Mouse (Mus musculus) intestine, embryonic 16.5 days (tissue): ENCODE measurements around the gene 9130213A22Rik. TPM values are rescaled to one million over a fixed set of nuclear protein-coding genes. Genes with fewer than 3 reads are reported as not detected.

Source experiments
- ATAC-seq: fragments of 200-750 bp; cut with Nextera tagmentation; 2 replicates; pipeline ENCODE4 v1.8.0; 2017; ENCODE audit warnings: moderate TSS enrichment, moderate library complexity
- H3K27ac ChIP-seq: fragments of 300-500 bp; sonication (generic); 2 replicates; pipeline ENCODE4 v1.5.1; 2014; ENCODE audit warnings: mild to moderate bottlenecking, low read length
- H3K27me3 ChIP-seq: fragments of 300-500 bp; sonication (generic); replicated peaks from 2 replicates; pipeline ENCODE4 v1.6.1; 2014; ENCODE audit warnings: low read length, control low read depth, mixed read lengths; ENCODE audit not compliant: control insufficient read depth, insufficient read depth
- H3K36me3 ChIP-seq: fragments of 300-500 bp; sonication (generic); 2 replicates; pipeline ENCODE4 v1.6.1; 2014; ENCODE audit warnings: low read length, control low read depth; ENCODE audit not compliant: control insufficient read depth, insufficient read depth
- H3K4me1 ChIP-seq: fragments of 300-500 bp; sonication (generic); 2 replicates; pipeline ENCODE4 v1.6.1; 2014; ENCODE audit warnings: low read length, control low read depth, mixed read lengths; ENCODE audit not compliant: control insufficient read depth, insufficient read depth
- H3K4me2 ChIP-seq: fragments of 300-500 bp; sonication (generic); 2 replicates; pipeline ENCODE4 v1.6.1; 2014; ENCODE audit warnings: low read depth, low read length, control low read depth
- H3K4me3 ChIP-seq: fragments of 300-500 bp; sonication (generic); 2 replicates; pipeline ENCODE4 v1.5.1; 2014; ENCODE audit warnings: mild to moderate bottlenecking, low read length
- H3K9ac ChIP-seq: fragments of 300-500 bp; sonication (generic); 2 replicates; pipeline ENCODE4 v1.6.1; 2014; ENCODE audit warnings: low read depth, low read length
- H3K9me3 ChIP-seq: fragments of 300-500 bp; sonication (generic); 2 replicates; pipeline ENCODE4 v1.6.1; 2016; ENCODE audit warnings: low read length, control low read depth; ENCODE audit not compliant: control insufficient read depth
- WGBS: fragments of 180-500 bp; shearing (Covaris S2); extraction: QIAGEN DNeasy Blood & Tissue Kit; methylation state at CpG from one replicate; pipeline ENCODE4 v1.1.7; 2014; 5-methylcytosine and 5-hydroxymethylcytosine counted together
- polyA plus RNA-seq: library from polyadenylated mRNA; unstranded; fragments of >200 nt; fragmentation: Nextera tagmentation; extraction: Ambion mirVana; gene quantifications from 2 replicates; pipeline ENCODE4 v1.2.1, GENCODE M21; 2015

9130213A22Rik gene
- polyA plus RNA-seq, 1 experiment from 2014 or later: 0.29 TPM

DNA sequence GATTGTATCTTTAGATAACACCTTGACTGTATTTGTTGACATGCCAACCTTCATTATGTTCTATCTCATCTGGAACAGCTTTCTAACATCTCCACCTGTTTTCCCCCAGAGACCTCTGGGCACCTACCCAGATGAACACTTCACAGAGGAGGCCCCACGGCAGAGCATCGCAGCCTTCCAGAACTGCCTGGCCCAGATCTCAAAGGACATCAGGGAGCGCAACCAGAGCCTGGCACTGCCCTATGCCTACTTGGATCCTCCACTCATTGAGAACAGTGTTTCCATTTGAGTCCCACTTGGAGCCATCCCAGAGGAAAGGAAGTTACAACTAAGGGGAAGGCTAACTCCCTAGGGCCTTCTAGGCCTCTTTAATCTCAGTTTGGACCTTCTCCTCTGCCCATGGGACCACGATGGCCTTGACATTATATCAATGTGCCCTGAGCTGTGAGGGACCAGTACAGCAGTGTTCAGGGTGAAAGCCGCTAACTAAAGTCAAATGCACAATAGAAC lies 26.1 kb upstream of the 9130213A22Rik start:
- Histone ChIP-seq H3K27ac (no peak overlapping the region), H3K9ac (no peak overlapping the region), H3K36me3 (no peaks in the 10 kb centered on the region), H3K4me2 (no peak overlapping the region), H3K27me3 (0 out of 2 replicates have a peak, but pooled peaks cover 2% of the 10 kb centered on the region), H3K4me3 (no peak overlapping the region), H3K4me1 (no peaks in the 10 kb centered on the region), H3K9me3 (no peaks in the 10 kb centered on the region)
- 89% methylated on average over 5 of the region's 5 CpGs for WGBS
- no peak for ATAC-seq

DNA sequence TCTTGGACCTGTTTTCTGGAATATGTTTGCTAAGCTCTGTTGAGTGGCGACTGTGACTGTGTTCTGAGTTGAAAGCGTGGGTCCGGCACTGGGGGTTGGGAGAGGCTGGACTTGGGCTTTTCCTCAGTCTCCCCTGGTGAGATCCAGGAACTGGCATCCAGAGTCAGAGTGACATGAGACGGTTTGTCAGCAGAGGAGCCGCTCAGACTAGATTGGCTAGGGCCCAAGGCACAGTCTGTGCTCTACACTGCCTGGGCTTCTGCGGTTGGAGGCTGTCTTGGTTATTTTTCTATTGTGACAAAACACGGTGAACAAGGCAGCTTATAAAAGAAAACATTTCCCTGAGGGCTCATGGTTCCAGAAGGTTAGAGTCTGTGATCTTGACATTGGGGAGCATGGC lies 25.2 kb upstream of the 9130213A22Rik start:
- no peaks in the 10 kb centered on the region for H3K36me3 ChIP-seq
- ATAC-seq: no peak

DNA sequence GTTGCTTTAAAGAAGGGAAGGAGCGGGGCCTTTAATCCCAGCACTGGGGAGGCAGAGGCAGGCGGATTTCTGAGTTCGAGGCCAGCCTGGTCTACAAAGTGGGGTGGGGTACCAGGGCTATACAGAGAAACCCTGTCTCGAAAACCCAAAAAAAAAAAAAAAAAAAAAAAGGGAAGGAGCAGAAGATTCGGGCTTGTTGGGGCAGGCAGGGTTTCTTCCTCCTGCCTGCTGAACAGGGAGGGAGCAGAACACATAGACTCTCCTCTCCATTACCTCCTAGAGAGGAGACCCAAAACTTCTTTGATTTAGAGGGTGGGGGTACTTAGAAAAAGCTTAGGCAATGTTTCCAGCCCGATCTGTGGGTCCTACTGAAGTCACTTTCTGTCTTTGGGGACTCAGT lies 13.0 kb upstream of the 9130213A22Rik start:
- H3K9me3 ChIP-seq: no peaks in the 10 kb centered on the region
- no peak overlapping the region for H3K27ac ChIP-seq
- H3K4me2 ChIP-seq: no peak overlapping the region
- peaks cover 10% of the 10 kb centered on the region; the same call in 1 of the 2 replicates for H3K4me1 ChIP-seq
- 90% methylated on average over 6 of the region's 6 CpGs for WGBS
- ATAC-seq: no peak
- no peak overlapping the region for H3K4me3 ChIP-seq
- no peaks in the 10 kb centered on the region for H3K27me3 ChIP-seq
- H3K36me3 ChIP-seq: no peaks in the 10 kb centered on the region
- H3K9ac ChIP-seq: no peak overlapping the region

More for the DNA sequence above, 25.2 kb upstream of the 9130213A22Rik start:
- Histone ChIP-seq H3K4me3 (no peak overlapping the region), H3K4me1 (no peaks in the 10 kb centered on the region), H3K4me2 (no peak overlapping the region), H3K9me3 (no peaks in the 10 kb centered on the region), H3K9ac (no peak overlapping the region), H3K27ac (no peak overlapping the region), H3K27me3 (0 out of 2 replicates have a peak, but pooled peaks cover 2% of the 10 kb centered on the region)
- WGBS: 74% methylated on average over 7 of the region's 7 CpGs

DNA sequence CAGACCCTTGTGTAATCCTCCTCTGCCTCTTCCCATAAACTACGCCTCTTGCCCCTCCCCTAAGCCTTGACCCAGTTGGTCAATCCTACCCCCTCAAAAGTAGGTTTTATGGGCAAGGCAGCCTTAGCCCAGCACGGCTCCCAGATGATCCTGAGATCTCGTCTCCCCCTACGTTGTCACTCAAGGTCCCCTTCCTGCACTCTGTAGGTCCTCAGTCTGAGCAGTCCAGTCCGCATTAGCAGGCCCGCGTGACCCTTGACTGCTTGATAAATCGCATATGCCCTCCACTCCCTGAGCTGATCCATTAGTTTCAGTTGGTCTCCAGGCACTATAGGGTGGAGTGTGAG lies 12.2 kb upstream of the 9130213A22Rik start:
- H3K9ac ChIP-seq: peak overlapping the region; percentile 61
- H3K27ac ChIP-seq: no peak overlapping the region
- whole genome bisulfite sequencing: 28% methylated on average over 8 of the region's 8 CpGs
- H3K4me1 ChIP-seq: peaks cover 10% of the 10 kb centered on the region; the same call in 1 of the 2 replicates
- H3K36me3 ChIP-seq: no peaks in the 10 kb centered on the region
- H3K9me3 ChIP-seq: no peaks in the 10 kb centered on the region
- peak overlapping the region; percentile 56 for H3K4me3 ChIP-seq
- peak overlapping the region; percentile 84 for H3K4me2 ChIP-seq
- no peaks in the 10 kb centered on the region for H3K27me3 ChIP-seq
- no peak; the same call in 1 of the 2 replicates for ATAC-seq

DNA sequence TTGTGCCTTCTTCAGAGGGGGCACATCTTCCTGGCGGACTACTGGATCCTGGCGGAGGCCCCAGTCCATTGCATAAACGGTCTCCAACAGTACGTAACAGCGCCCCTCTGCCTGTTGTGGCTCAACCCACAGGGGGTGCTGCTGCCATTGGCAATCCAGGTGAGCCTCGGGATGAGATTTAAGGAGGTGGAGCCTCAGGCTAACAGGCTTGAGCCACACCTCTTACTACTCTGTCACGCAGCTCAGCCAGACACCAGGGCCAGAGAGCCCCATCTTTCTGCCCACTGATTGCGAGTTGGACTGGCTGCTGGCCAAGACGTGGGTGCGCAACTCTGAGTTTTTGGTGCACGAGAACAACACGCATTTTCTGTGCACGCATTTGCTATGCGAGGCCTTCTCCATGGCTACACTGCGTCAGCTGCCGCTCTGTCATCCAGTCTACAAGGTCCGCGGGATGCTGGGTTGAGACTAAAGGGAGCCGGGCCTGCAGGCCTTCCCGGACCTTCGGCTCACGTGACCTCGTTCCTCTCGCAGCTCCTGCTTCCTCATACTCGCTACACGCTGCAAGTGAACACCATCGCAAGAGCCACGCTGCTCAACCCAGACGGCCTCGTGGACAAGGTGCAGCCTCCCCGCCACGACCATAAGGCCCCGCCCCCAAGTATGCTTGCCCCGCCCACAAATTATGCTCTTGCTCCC lies 11.7 kb upstream of the 9130213A22Rik start:
- peak overlapping the region; percentile 61 for H3K9ac ChIP-seq
- peaks cover 10% of the 10 kb centered on the region; the same call in 1 of the 2 replicates for H3K4me1 ChIP-seq
- H3K9me3 ChIP-seq: no peaks in the 10 kb centered on the region
- no peaks in the 10 kb centered on the region for H3K27me3 ChIP-seq
- H3K4me3 ChIP-seq: peak overlapping the region; percentile 56
- 2% methylated on average over 34 of the region's 34 CpGs for WGBS
- H3K27ac ChIP-seq: 0 out of 2 replicates have a peak overlapping the region, but pooled peaks have one; percentile 4
- peak; percentile 82 for ATAC-seq
- H3K4me2 ChIP-seq: peak overlapping the region; percentile 84
- no peaks in the 10 kb centered on the region for H3K36me3 ChIP-seq

DNA sequence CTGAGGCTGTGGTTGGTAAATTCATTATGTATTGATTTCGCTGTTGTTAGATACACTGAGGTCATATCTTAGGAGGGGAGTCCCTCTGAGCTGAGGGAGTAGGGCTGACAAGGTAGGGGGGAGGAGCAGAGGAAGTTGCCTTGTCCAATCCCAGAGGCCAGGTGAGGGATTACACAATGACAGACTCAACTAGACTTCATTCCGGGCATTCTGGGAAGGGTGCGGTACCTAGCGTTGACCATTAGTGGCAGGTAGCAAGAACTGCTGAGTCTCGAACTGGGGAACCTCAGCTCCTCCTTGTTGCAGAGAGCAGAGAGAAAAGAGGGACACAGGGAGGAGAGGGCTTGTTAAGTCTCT lies 11.2 kb upstream of the 9130213A22Rik start:
- Histone ChIP-seq H3K9ac (peak overlapping the region; percentile 61), H3K4me1 (peaks cover 10% of the 10 kb centered on the region; the same call in 1 of the 2 replicates), H3K36me3 (no peaks in the 10 kb centered on the region), H3K4me3 (peak overlapping the region; percentile 56), H3K27me3 (no peaks in the 10 kb centered on the region), H3K4me2 (peak overlapping the region; percentile 84), H3K27ac (no peak overlapping the region), H3K9me3 (no peaks in the 10 kb centered on the region)
- peak; percentile 63 for ATAC-seq
- WGBS: 21% methylated on average over 5 of the region's 5 CpGs

DNA sequence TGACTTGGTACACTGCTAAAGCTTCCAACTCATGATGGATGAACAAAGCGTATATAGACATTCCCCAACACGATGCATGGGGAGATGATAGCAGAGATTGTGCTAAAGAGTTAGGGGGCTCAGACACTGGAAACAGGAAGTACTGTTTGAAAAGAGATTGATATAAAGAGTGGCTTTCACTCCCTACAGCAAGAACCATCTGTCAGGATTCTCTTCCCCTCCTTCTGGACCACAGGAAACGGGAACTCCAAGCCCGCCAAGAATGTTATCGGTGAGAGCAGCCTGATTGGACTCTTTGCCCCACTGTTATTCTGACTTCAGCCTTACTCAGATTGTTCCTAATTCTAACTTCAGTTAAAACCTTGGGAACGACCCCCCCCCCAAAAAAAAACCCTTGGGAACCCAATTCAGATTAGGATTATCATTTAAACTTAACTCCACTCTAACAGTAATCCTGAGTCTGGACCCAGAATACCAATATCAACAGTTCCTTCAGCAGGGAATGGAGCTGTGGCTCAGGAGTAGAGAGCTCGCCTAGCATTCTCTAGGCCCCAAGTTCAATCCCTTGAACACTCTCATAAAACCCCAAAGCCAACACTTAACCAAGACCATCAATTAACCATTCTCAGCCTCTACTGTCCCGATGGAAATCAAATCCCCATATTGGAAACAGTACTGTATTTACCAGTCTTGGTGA lies 6.2 kb upstream of the 9130213A22Rik start:
- H3K4me3 ChIP-seq: no peak overlapping the region
- no peaks in the 10 kb centered on the region for H3K9me3 ChIP-seq
- ATAC-seq: no peak
- no peak overlapping the region for H3K4me2 ChIP-seq
- 73% methylated on average over 8 of the region's 8 CpGs for WGBS
- no peak overlapping the region for H3K27ac ChIP-seq
- H3K9ac ChIP-seq: no peak overlapping the region
- no peaks in the 10 kb centered on the region for H3K27me3 ChIP-seq
- peaks cover 9% of the 10 kb centered on the region for H3K4me1 ChIP-seq
- no peaks in the 10 kb centered on the region for H3K36me3 ChIP-seq

DNA sequence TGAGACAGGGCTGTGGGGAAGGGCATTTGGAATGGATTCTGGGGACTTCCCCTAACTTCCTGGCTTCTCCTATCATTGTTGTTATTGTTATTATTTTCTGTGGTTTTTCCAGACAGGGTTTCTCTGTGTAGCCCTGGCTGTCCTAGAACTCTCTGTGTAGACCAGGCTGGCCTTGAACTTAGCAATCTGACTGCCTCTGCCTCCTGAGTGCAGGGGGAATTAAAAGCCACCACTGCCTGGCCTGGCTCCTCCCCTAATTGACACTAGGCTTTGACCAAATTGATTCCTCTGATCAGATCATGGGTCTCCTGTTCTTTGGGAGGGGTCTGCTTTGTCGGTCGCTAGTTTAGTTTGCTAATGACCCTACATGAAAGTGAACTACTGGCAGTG lies 4.3 kb upstream of the 9130213A22Rik start:
- ATAC-seq: no peak
- H3K4me1 ChIP-seq: peaks cover 9% of the 10 kb centered on the region
- no peaks in the 10 kb centered on the region for H3K27me3 ChIP-seq
- no peaks in the 10 kb centered on the region for H3K36me3 ChIP-seq
- no peak overlapping the region for H3K4me2 ChIP-seq
- H3K9me3 ChIP-seq: no peaks in the 10 kb centered on the region
- H3K9ac ChIP-seq: no peak overlapping the region
- no peak overlapping the region for H3K4me3 ChIP-seq
- no peak overlapping the region for H3K27ac ChIP-seq
- 48% methylated on average over 2 of the region's 2 CpGs for WGBS

DNA sequence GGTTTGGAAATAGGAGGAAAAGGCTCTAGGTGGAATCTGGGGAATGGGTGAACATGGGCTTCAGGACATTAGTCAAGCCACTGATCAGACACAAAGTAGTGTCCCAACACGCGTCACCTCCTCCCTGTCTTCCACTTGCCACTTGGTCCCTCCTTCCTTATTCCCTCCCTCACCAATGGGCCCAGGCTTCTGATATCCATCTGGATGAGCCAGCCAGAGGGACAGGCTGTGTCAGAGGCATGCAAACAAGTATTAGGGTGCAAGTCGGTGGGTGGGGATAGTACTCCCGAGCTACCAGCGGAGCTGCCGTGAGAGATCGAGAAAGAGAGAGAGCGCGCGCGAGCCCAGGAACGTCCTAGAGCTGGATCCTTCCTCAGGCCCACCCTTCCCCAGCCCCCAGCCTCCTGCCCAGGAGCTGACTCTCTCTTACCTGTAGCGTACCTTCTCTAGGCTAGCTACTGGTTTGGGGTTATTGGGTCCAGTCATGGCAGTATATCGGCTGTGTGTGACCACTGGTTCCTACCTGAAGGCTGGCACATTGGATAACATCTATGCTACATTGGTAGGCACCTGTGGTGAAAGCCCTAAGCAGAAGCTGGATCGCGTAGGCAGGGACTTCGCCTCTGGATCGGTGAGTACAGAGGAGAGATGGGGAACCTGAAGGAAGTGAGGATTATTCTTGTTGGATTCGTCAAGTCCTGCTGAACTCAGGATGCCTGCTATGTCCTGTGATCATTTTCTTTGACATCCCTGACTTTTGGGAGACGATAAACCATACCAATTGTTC lies 3.7 kb upstream of the 9130213A22Rik start:
- WGBS: 13% methylated on average over 20 of the region's 20 CpGs

More for the DNA sequence above, 3.7 kb upstream of the 9130213A22Rik start:
- no peak for ATAC-seq
- Histone ChIP-seq H3K9me3 (no peaks in the 10 kb centered on the region), H3K4me1 (peaks cover 9% of the 10 kb centered on the region), H3K4me3 (peak overlapping the region; percentile 58), H3K27me3 (no peaks in the 10 kb centered on the region), H3K36me3 (no peaks in the 10 kb centered on the region), H3K9ac (peak overlapping the region; percentile 68), H3K27ac (peak overlapping the region; percentile 62; the same call in 1 of the 2 replicates), H3K4me2 (peak overlapping the region; percentile 76)
